Mouse (Mus musculus) olfactory bulb, adult 2 months (tissue): ENCODE measurements around the gene Tjp3.
A peak's percentile ranks its signal among the peaks of the same experiment; 100 is the strongest.

Experiments used
- CTCF ChIP-seq: fragments of 200-500 bp; IDR thresholded peaks from 2 replicates; pipeline ENCODE4 v1.5.1; 2012; ENCODE audit warnings: low read depth, mild to moderate bottlenecking, low read length, moderate library complexity; ENCODE audit not compliant: insufficient read depth
- POLR2A ChIP-seq: fragments of 200-500 bp; IDR thresholded peaks from 2 replicates; pipeline ENCODE4 v1.6.1; 2012; ENCODE audit warnings: mild to moderate bottlenecking, low read depth, low read length, moderate library complexity; ENCODE audit not compliant: insufficient read depth

GRCm38 (mm10) chr10:81318589-81319329, 27.4 kb upstream of the Tjp3 start:
- 0 out of 2 replicates have a peak, but pooled peaks have one; percentile 4 for TF ChIP-seq CTCF
- TF ChIP-seq POLR2A: no peak
